Mouse (Mus musculus) urinary bladder, postnatal 4 days (tissue): ENCODE results near the gene Lancl1.

Experiments
- DNase-seq, 2 experiments: peaks; one replicate each; pipeline ENCODE4 v3.0.0; 2021 to 2022; ENCODE audit warnings: low spot score in 2 of 2

Gene Lancl1

GRCm38 (mm10) chr1:67017101-67017870 is 21.4 kb downstream of the Lancl1 start:
- DNase-seq, result no peak

GRCm38 (mm10) chr1:67014205-67014604 is 24.5 kb downstream of the Lancl1 start:
- no peak for DNase-seq

- DNase-seq, result no peak
Measured at GRCm38 (mm10) chr1:67010520-67010919, 28.2 kb downstream of the Lancl1 start.

GRCm38 (mm10) chr1:67003699-67004098 is 35.0 kb downstream of the Lancl1 start:
- no peak for DNase-seq

- no peak for DNase-seq
Measured at GRCm38 (mm10) chr1:67002226-67002625, 36.4 kb downstream of the Lancl1 start.

- DNase-seq, result no peak
Measured at GRCm38 (mm10) chr1:67001367-67001766, 37.3 kb downstream of the Lancl1 start.

GRCm38 (mm10) chr1:67000484-67000883 is 38.2 kb downstream of the Lancl1 start:
- no peak for DNase-seq

GRCm38 (mm10) chr1:66998601-66999000 is 40.1 kb downstream of the Lancl1 start:
- DNase-seq, result no peak

- DNase-seq, result no peak
Measured at GRCm38 (mm10) chr1:66998188-66998587, 40.5 kb downstream of the Lancl1 start.

- DNase-seq, result no peak
Measured at GRCm38 (mm10) chr1:66996819-66997218, 41.9 kb downstream of the Lancl1 start.

GRCm38 (mm10) chr1:66992764-66993163 is 45.9 kb downstream of the Lancl1 start:
- no peak for DNase-seq

- no peak for DNase-seq
Measured at GRCm38 (mm10) chr1:66987558-66988190, 51.0 kb downstream of the Lancl1 start.

GRCm38 (mm10) chr1:66985906-66986305 is 52.8 kb downstream of the Lancl1 start:
- no peak for DNase-seq

- DNase-seq, result no peak
Measured at GRCm38 (mm10) chr1:66985129-66985698, 53.5 kb downstream of the Lancl1 start.

- DNase-seq, result no peak
Measured at GRCm38 (mm10) chr1:66980129-66980528, 58.5 kb downstream of the Lancl1 start.

GRCm38 (mm10) chr1:66975456-66975855 is 63.2 kb downstream of the Lancl1 start:
- DNase-seq, result no peak

- DNase-seq, result no peak
Measured at GRCm38 (mm10) chr1:66964857-66965256, 73.8 kb downstream of the Lancl1 start.

GRCm38 (mm10) chr1:66960536-66961243 is 78.0 kb downstream of the Lancl1 start:
- no peak for DNase-seq

GRCm38 (mm10) chr1:66957361-66957760 is 81.3 kb downstream of the Lancl1 start:
- DNase-seq, result no peak

GRCm38 (mm10) chr1:66951086-66951485 is 87.6 kb downstream of the Lancl1 start:
- DNase-seq, result no peak
